Mouse (Mus musculus) stomach, embryonic 14.5 days (tissue): ENCODE data around the gene Gdpd5. TPM values are rescaled to one million over a fixed set of nuclear protein-coding genes. Genes with fewer than 3 reads are reported as not detected.
A peak's percentile ranks its signal among the peaks of the same experiment; 100 is the strongest.

ENCODE experiments used
- ATAC-seq: fragments of 200-750 bp; cut with Nextera tagmentation; 2 replicates; pipeline ENCODE4 v1.8.0; 2017; ENCODE audit warnings: low read depth, moderate TSS enrichment; ENCODE audit not compliant: insufficient number of reproducible peaks, insufficient read depth, low FRiP score
- H3K27ac ChIP-seq: fragments of 300-500 bp; sonication (generic); 2 replicates; pipeline ENCODE4 v1.5.1; 2014; ENCODE audit warnings: mild to moderate bottlenecking, low read length, moderate library complexity, mixed read lengths
- H3K27me3 ChIP-seq: fragments of 300-500 bp; sonication (generic); 2 replicates; pipeline ENCODE4 v1.6.1; 2014; ENCODE audit warnings: low read length, control low read depth, mixed read lengths; ENCODE audit not compliant: control insufficient read depth, insufficient read depth
- H3K36me3 ChIP-seq: fragments of 300-500 bp; sonication (generic); 2 replicates; pipeline ENCODE4 v1.6.1; 2014; ENCODE audit warnings: mild to moderate bottlenecking, control low read depth, low read length, moderate library complexity, mixed read lengths; ENCODE audit not compliant: control insufficient read depth, insufficient read depth
- H3K4me1 ChIP-seq: fragments of 300-500 bp; sonication (generic); 2 replicates; pipeline ENCODE4 v1.6.1; 2014; ENCODE audit warnings: low read length, control low read depth, mixed read lengths; ENCODE audit not compliant: control insufficient read depth, insufficient read depth
- H3K4me2 ChIP-seq: fragments of 300-500 bp; sonication (generic); replicated peaks from 2 replicates; pipeline ENCODE4 v1.6.1; 2014; ENCODE audit warnings: low read depth, low read length, control low read depth
- H3K4me3 ChIP-seq: fragments of 300-500 bp; sonication (generic); 2 replicates; pipeline ENCODE4 v1.5.1; 2014; ENCODE audit warnings: low read depth, low read length, control low read depth
- H3K9ac ChIP-seq: fragments of 300-500 bp; sonication (generic); replicated peaks from 2 replicates; pipeline ENCODE4 v1.6.1; 2014; ENCODE audit warnings: low read depth, mild to moderate bottlenecking, control low read depth, low read length, moderate library complexity, mixed read lengths
- H3K9me3 ChIP-seq: fragments of 300-500 bp; sonication (generic); 2 replicates; pipeline ENCODE4 v1.6.1; 2016; ENCODE audit warnings: low read depth, low read length, control low read depth; ENCODE audit not compliant: control insufficient read depth
- WGBS: fragments of 180-500 bp; shearing (Covaris S2); extraction: QIAGEN DNeasy Blood & Tissue Kit; methylation state at CpG from one replicate; pipeline ENCODE4 v1.1.7; 2014; 5-methylcytosine and 5-hydroxymethylcytosine counted together
- polyA plus RNA-seq: library from polyadenylated mRNA; unstranded; fragments of >200 nt; fragmentation: Nextera tagmentation; extraction: Ambion mirVana; gene quantifications from 2 replicates; pipeline ENCODE4 v1.2.1, GENCODE M21; 2014

The Gdpd5 gene
- polyA plus RNA-seq, 1 experiment from 2014 or later: 22.7 TPM

- WGBS: 88% methylated on average over 15 of the region's 15 CpGs
- Histone ChIP-seq H3K9ac (no peak overlapping the region), H3K36me3 (peaks cover 2% of the 10 kb centered on the region)
Observed at GRCm38 (mm10) chr7:99459888-99460652, 78.9 kb downstream of the Gdpd5 start.

GRCm38 (mm10) chr7:99463120-99463519, 81.9 kb downstream of the Gdpd5 start:
- no peak overlapping the region for H3K4me2 ChIP-seq
- no peak overlapping the region for H3K4me3 ChIP-seq
- peaks cover 2% of the 10 kb centered on the region for H3K36me3 ChIP-seq
- no peaks in the 10 kb centered on the region for H3K27me3 ChIP-seq
- no peaks in the 10 kb centered on the region for H3K9me3 ChIP-seq
- 81% methylated on average over 2 of the region's 2 CpGs for WGBS
- no peak overlapping the region for H3K27ac ChIP-seq
- no peak overlapping the region for H3K9ac ChIP-seq
- ATAC-seq: no peak
- H3K4me1 ChIP-seq: peaks cover 10% of the 10 kb centered on the region

More at GRCm38 (mm10) chr7:99459888-99460652, 78.9 kb downstream of the Gdpd5 start:
- no peak for ATAC-seq
- no peak overlapping the region for H3K27ac ChIP-seq
- H3K9me3 ChIP-seq: no peaks in the 10 kb centered on the region
- H3K4me2 ChIP-seq: no peak overlapping the region
- H3K4me3 ChIP-seq: no peak overlapping the region
- H3K4me1 ChIP-seq: no peaks in the 10 kb centered on the region
- H3K27me3 ChIP-seq: no peaks in the 10 kb centered on the region

GRCm38 (mm10) chr7:99465811-99466210, 84.6 kb downstream of the Gdpd5 start, which contains the start of gene Klhl35:
Gene Klhl35, plus strand, starts transcription at chr7:99466004.
- Histone ChIP-seq H3K4me3 (no peak within 1 kb of the TSS), H3K4me2 (no peak within 1 kb of the TSS; the same call in 1 of the 2 replicates), H3K27me3 (no peaks in the 10 kb centered on the region), H3K36me3 (no peaks in the 10 kb centered on the region; the same call in 1 of the 2 replicates), H3K4me1 (peaks cover 10% of the 10 kb centered on the region), H3K27ac (no peak within 1 kb of the TSS), H3K9me3 (no peaks in the 10 kb centered on the region), H3K9ac (no peak within 1 kb of the TSS)
- ATAC-seq: no peak
- 32% methylated on average over 8 of the region's 8 CpGs for WGBS

GRCm38 (mm10) chr7:99467916-99468282, 86.7 kb downstream of the Gdpd5 start:
- peak; percentile 5; the same call in 1 of the 2 replicates for ATAC-seq
- H3K9me3 ChIP-seq: no peaks in the 10 kb centered on the region
- H3K4me1 ChIP-seq: peaks cover 10% of the 10 kb centered on the region

GRCm38 (mm10) chr7:99468283-99469132, 87.3 kb downstream of the Gdpd5 start:
- Histone ChIP-seq H3K27me3 (no peaks in the 10 kb centered on the region), H3K36me3 (peaks cover 7% of the 10 kb centered on the region), H3K4me2 (peak overlapping the region; percentile 79), H3K27ac (peak overlapping the region; percentile 92), H3K9ac (peak overlapping the region; percentile 69), H3K4me3 (peak overlapping the region; percentile 52), H3K9me3 (no peaks in the 10 kb centered on the region), H3K4me1 (peaks cover 10% of the 10 kb centered on the region)
- ATAC-seq: peak; percentile 78; the same call in 1 of the 2 replicates
- WGBS: under 1% methylated on average over 140 of the region's 145 CpGs

More at GRCm38 (mm10) chr7:99467916-99468282, 86.7 kb downstream of the Gdpd5 start:
- Histone ChIP-seq H3K4me3 (peak overlapping the region; percentile 52), H3K27ac (peak overlapping the region; percentile 92), H3K9ac (peak overlapping the region; percentile 69), H3K27me3 (no peaks in the 10 kb centered on the region), H3K36me3 (peaks cover 3% of the 10 kb centered on the region), H3K4me2 (peak overlapping the region; percentile 79)
- WGBS: 18% methylated on average over 11 of the region's 11 CpGs

GRCm38 (mm10) chr7:99469680-99470405, 88.6 kb downstream of the Gdpd5 start:
- no peaks in the 10 kb centered on the region for H3K27me3 ChIP-seq
- no peak overlapping the region for H3K4me3 ChIP-seq
- peaks cover 10% of the 10 kb centered on the region for H3K4me1 ChIP-seq
- no peak overlapping the region for H3K4me2 ChIP-seq
- no peak for ATAC-seq
- no peak overlapping the region for H3K9ac ChIP-seq
- H3K27ac ChIP-seq: no peak overlapping the region
- no peaks in the 10 kb centered on the region for H3K9me3 ChIP-seq
- H3K36me3 ChIP-seq: peaks cover 16% of the 10 kb centered on the region
- 79% methylated on average over 17 of the region's 17 CpGs for WGBS

- H3K9me3 ChIP-seq: no peaks in the 10 kb centered on the region
- H3K4me2 ChIP-seq: no peak overlapping the region
- ATAC-seq: no peak
- H3K27me3 ChIP-seq: no peaks in the 10 kb centered on the region
- no peak overlapping the region for H3K9ac ChIP-seq
- no peak overlapping the region for H3K27ac ChIP-seq
- WGBS: 64% methylated on average over 18 of the region's 18 CpGs
- H3K36me3 ChIP-seq: peaks cover 18% of the 10 kb centered on the region
- peaks cover 5% of the 10 kb centered on the region for H3K4me1 ChIP-seq
- no peak overlapping the region for H3K4me3 ChIP-seq
Observed at GRCm38 (mm10) chr7:99471578-99471977, 90.4 kb downstream of the Gdpd5 start.
